Mouse (Mus musculus) intestine, embryonic 16.5 days (tissue): ENCODE results near the gene Per1. TPM values are rescaled to one million over a fixed set of nuclear protein-coding genes. Genes with fewer than 3 reads are reported as not detected.

ENCODE experiments used
- ATAC-seq: fragments of 200-750 bp; cut with Nextera tagmentation; 2 replicates; pipeline ENCODE4 v1.8.0; 2017; ENCODE audit warnings: moderate TSS enrichment, moderate library complexity
- H3K27ac ChIP-seq: fragments of 300-500 bp; sonication (generic); 2 replicates; pipeline ENCODE4 v1.5.1; 2014; ENCODE audit warnings: mild to moderate bottlenecking, low read length
- H3K27me3 ChIP-seq: fragments of 300-500 bp; sonication (generic); replicated peaks from 2 replicates; pipeline ENCODE4 v1.6.1; 2014; ENCODE audit warnings: low read length, control low read depth, mixed read lengths; ENCODE audit not compliant: control insufficient read depth, insufficient read depth
- H3K36me3 ChIP-seq: fragments of 300-500 bp; sonication (generic); 2 replicates; pipeline ENCODE4 v1.6.1; 2014; ENCODE audit warnings: low read length, control low read depth; ENCODE audit not compliant: control insufficient read depth, insufficient read depth
- H3K4me1 ChIP-seq: fragments of 300-500 bp; sonication (generic); 2 replicates; pipeline ENCODE4 v1.6.1; 2014; ENCODE audit warnings: low read length, control low read depth, mixed read lengths; ENCODE audit not compliant: control insufficient read depth, insufficient read depth
- H3K4me2 ChIP-seq: fragments of 300-500 bp; sonication (generic); 2 replicates; pipeline ENCODE4 v1.6.1; 2014; ENCODE audit warnings: low read depth, low read length, control low read depth
- H3K4me3 ChIP-seq: fragments of 300-500 bp; sonication (generic); 2 replicates; pipeline ENCODE4 v1.5.1; 2014; ENCODE audit warnings: mild to moderate bottlenecking, low read length
- H3K9ac ChIP-seq: fragments of 300-500 bp; sonication (generic); 2 replicates; pipeline ENCODE4 v1.6.1; 2014; ENCODE audit warnings: low read depth, low read length
- H3K9me3 ChIP-seq: fragments of 300-500 bp; sonication (generic); 2 replicates; pipeline ENCODE4 v1.6.1; 2016; ENCODE audit warnings: low read length, control low read depth; ENCODE audit not compliant: control insufficient read depth
- WGBS: fragments of 180-500 bp; shearing (Covaris S2); extraction: QIAGEN DNeasy Blood & Tissue Kit; methylation state at CpG from one replicate; pipeline ENCODE4 v1.1.7; 2014; 5-methylcytosine and 5-hydroxymethylcytosine counted together
- polyA plus RNA-seq: library from polyadenylated mRNA; unstranded; fragments of >200 nt; fragmentation: Nextera tagmentation; extraction: Ambion mirVana; gene quantifications from 2 replicates; pipeline ENCODE4 v1.2.1, GENCODE M21; 2015

Gene Per1
- polyA plus RNA-seq, 1 experiment from 2014 or later = 13.6 TPM

DNA sequence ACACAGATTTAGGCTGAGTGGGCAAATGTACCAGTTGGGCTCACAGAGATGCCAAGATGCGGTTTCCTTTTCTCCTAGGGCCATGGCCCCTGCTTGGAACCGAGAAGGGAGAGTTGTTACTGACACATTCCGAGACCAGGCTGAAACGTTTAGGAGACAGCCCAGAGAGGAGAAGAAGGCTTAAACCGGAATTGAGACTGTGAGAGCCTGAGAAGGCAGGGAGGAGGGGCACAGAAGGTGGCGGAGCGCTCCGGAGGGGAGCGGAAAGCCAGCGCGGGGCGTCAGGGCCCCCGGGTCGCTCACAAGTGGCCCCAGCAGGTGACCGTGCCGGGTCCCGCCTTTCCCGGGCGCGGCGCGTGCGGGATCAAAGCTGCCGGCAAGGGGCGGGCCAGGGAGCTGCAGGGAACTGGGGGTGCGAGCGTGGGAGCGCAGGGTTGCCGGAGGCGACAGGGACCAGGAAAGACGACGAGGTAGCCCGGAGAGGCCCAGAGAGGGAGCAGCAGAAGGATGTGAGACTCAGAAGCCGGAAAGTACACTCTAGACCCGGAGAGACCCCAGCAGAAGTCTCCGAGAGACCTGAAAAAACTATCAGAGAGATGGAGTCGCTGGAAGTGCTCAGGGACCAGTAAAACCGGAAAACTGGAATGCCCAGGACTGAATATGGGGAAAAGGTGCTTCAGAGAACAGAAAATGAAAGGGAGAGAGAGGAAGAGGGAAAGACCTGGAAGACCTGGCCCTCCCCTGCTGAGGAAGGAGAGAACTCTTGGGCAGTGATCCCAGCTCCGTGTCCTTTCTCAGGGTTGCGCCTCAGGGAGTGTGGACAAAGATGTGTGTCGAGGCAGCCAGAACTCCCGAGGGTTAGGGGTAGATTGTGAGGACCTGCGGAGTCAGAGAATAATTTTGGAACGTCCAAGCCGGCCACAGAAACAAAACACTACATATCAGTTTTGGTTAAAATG lies 23.0 kb downstream of the Per1 start:
- peak overlapping the region; percentile 89 for H3K27ac ChIP-seq
- H3K4me3 ChIP-seq = peak overlapping the region; percentile 87
- WGBS = under 1% methylated on average over 45 of the region's 45 CpGs
- ATAC-seq = peak; percentile 54
- H3K9ac ChIP-seq = peak overlapping the region; percentile 83
- no peaks in the 10 kb centered on the region for H3K27me3 ChIP-seq
- H3K36me3 ChIP-seq = no peaks in the 10 kb centered on the region
- H3K4me1 ChIP-seq = peaks cover 30% of the 10 kb centered on the region
- peak overlapping the region; percentile 91 for H3K4me2 ChIP-seq
- no peaks in the 10 kb centered on the region for H3K9me3 ChIP-seq

DNA sequence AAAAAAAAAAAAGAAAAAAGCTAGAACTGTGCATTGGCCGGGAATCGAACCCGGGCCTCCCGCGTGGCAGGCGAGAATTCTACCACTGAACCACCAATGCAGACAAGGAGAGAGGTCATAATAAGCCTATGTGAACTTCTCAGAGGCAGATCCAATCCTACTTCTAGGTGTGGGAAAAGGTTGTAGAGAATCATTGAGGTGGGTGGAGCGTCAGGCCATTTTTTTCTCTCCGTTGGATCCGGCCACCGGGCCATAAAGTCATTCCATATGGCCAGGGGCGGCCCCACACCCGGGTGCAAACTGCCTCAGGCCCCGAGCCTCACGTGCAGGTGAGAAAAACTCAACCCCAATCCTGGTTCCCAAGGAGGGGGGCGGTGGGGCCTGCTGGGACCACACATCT lies 23.7 kb downstream of the Per1 start:
- Histone ChIP-seq H3K9me3 (no peaks in the 10 kb centered on the region), H3K27me3 (no peaks in the 10 kb centered on the region), H3K4me3 (peak overlapping the region; percentile 87), H3K4me2 (peak overlapping the region; percentile 91), H3K4me1 (peaks cover 30% of the 10 kb centered on the region), H3K9ac (peak overlapping the region; percentile 83; the same call in 1 of the 2 replicates), H3K36me3 (no peaks in the 10 kb centered on the region), H3K27ac (no peak overlapping the region)
- ATAC-seq = peak; percentile 6; the same call in 1 of the 2 replicates
- WGBS = 1% methylated on average over 15 of the region's 15 CpGs

DNA sequence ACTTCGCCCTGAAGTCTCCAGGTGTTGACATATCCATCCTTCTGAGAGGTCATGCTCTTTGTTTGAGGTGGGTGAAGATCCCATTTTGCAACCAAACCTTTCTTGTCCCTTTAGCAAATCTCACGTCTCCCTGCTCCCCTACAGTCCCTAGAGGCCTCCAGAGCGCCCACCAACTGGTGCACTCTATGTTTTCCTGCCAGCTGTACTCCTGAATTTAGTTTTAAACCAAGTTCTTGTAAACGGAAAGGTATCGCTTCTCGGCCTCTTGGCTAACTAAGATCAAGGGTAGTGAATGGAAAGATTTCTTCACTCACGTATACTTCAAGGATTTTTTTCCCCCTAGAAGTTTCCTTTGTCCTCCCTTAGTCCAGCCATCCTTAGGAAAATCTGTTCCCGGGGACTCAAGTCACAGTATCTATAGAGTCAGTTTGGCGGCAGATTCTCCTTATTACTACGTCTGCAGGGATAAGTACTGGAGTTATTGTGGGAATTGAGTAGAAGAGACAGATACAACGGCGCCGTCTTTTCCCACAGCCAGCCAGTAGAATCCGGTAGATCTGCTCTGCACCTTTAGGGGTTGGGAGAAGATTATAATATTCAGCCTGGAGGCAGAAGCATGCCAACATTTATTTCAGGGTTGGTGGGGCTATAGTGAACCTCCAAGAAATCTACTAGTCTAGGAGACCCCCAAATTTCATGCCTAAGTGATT lies 24.6 kb downstream of the Per1 start:
- Histone ChIP-seq H3K36me3 (no peaks in the 10 kb centered on the region), H3K4me2 (peak overlapping the region; percentile 91), H3K4me3 (peak overlapping the region; percentile 79), H3K27ac (no peak overlapping the region), H3K27me3 (no peaks in the 10 kb centered on the region), H3K9ac (peak overlapping the region; percentile 82), H3K4me1 (peaks cover 30% of the 10 kb centered on the region), H3K9me3 (no peaks in the 10 kb centered on the region)
- ATAC-seq = no peak
- WGBS = 46% methylated on average over 14 of the region's 14 CpGs

DNA sequence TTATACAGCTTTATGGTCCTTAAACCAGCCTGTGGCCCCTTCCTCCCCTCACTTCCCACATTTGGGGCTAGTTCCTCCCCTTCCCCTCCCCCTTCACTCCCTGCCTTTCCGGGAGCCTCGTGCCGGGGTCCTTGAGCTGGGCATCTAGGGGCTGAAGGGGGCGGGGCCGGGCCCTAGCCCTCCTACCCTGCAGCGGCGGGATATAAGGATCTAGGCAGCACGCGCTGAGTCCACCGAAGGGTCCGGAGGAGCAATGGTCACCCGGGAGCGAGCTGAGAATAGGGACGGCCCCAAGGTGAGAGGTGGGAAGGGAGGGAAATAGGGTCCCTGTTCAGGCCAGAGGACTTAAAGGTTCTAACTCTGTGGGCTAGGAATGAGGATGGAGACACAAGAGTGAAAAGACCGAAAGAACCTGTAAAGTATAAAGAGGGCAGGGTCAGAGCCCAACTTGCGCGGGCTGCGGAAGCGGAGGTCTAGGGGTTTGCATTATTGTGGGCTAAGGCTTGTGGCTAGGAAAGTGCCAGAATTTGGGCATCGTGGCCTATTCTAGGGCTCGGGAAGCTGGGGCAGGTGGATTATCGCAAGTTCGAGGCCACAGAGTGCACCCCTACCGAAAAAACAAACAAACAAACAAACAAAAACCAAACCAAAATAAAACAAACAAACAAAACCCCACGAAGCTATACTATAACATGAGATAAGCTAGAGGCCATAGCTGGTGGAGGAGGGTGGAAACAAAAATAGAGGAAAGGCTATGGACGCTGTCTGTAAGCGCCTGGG lies 25.4 kb downstream of the Per1 start, which contains the start of gene Hes7:
TSS of gene Hes7 (plus strand) at position 184 of the 780 bp plus-strand sequence.
- peak within 1 kb of the TSS; percentile 94; the same call in 1 of the 2 replicates for H3K27ac ChIP-seq
- H3K27me3 ChIP-seq = no peaks in the 10 kb centered on the region
- peak within 1 kb of the TSS; percentile 91 for H3K4me2 ChIP-seq
- H3K9ac ChIP-seq = peak within 1 kb of the TSS; percentile 82
- no peak for ATAC-seq
- H3K36me3 ChIP-seq = no peaks in the 10 kb centered on the region
- WGBS = 3% methylated on average over 27 of the region's 27 CpGs
- peak within 1 kb of the TSS; percentile 87 for H3K4me3 ChIP-seq
- peaks cover 30% of the 10 kb centered on the region for H3K4me1 ChIP-seq
- no peaks in the 10 kb centered on the region for H3K9me3 ChIP-seq

DNA sequence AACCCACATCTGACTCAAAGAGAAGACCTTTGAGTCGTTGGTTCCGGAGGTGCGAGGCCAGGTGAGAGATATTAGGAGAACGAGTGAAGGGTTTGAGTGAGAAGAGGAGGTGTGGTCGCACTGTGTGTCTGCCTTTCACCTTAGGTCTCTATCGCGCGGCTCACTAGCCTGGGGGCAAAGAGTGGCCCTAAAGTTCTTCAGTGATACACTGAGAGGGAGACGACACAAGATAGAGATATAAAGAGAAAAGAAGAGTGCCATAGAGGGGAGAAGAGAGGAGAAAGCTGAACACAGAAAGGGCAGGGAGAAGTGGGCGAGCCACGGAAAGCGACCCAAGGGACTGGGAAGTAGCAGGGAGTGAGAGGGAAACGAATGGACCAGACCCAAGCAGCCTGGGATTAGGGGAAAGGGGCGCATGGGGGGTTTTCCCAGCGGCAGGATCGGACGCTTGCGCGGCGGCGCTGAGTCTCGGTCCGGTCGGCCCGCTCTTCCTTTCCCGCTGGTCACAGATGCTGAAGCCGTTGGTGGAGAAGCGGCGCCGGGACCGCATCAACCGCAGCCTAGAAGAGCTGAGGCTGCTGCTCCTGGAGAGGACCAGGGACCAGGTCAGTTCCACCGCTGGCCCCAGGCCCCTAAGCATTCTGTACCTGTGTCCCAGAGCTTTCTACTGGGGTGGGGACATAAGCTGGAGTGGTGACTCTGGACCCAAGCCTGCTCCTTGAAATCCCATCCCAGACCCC lies 26.2 kb downstream of the Per1 start:
- H3K4me2 ChIP-seq = peak overlapping the region; percentile 69
- peak overlapping the region; percentile 79 for H3K4me3 ChIP-seq
- under 1% methylated on average over 33 of the region's 33 CpGs for WGBS
- H3K9me3 ChIP-seq = no peaks in the 10 kb centered on the region
- peak overlapping the region; percentile 82 for H3K9ac ChIP-seq
- no peaks in the 10 kb centered on the region for H3K27me3 ChIP-seq
- no peaks in the 10 kb centered on the region for H3K36me3 ChIP-seq
- peak overlapping the region; percentile 94; the same call in 1 of the 2 replicates for H3K27ac ChIP-seq
- no peak for ATAC-seq
- H3K4me1 ChIP-seq = peaks cover 33% of the 10 kb centered on the region

DNA sequence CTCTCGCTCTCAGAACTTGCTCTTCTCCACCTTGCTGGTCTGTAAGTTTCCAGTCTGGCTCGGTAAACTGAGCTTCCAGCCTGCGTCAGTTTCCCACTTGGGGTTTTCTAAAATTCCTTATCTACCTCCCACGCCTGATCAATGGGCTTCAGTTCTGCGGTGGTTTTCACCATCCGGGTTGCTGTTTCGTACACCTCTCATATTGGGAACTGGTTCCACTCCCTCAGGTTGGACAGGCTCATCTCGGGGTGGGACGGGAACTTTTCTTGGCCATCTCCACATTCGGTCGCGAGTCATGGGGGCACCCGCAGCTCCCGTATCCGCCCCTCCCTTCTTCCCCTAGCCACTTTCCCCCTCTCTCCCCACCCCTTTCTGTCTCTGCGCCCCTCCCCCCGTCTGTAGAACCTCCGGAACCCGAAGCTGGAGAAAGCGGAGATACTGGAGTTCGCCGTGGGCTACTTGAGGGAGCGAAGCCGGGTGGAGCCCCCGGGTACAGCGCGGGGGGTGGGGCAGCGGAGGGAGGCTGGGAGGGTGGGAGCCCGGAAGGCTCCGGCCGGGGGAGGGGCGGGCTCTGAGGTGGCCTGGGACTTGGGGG lies 26.8 kb downstream of the Per1 start:
- peaks cover 36% of the 10 kb centered on the region for H3K4me1 ChIP-seq
- peak overlapping the region; percentile 79 for H3K4me3 ChIP-seq
- peak overlapping the region; percentile 94 for H3K27ac ChIP-seq
- no peaks in the 10 kb centered on the region for H3K36me3 ChIP-seq
- under 1% methylated on average over 32 of the region's 32 CpGs for WGBS
- no peak for ATAC-seq
- H3K4me2 ChIP-seq = peak overlapping the region; percentile 69
- peak overlapping the region; percentile 82 for H3K9ac ChIP-seq
- H3K27me3 ChIP-seq = no peaks in the 10 kb centered on the region
- no peaks in the 10 kb centered on the region for H3K9me3 ChIP-seq

DNA sequence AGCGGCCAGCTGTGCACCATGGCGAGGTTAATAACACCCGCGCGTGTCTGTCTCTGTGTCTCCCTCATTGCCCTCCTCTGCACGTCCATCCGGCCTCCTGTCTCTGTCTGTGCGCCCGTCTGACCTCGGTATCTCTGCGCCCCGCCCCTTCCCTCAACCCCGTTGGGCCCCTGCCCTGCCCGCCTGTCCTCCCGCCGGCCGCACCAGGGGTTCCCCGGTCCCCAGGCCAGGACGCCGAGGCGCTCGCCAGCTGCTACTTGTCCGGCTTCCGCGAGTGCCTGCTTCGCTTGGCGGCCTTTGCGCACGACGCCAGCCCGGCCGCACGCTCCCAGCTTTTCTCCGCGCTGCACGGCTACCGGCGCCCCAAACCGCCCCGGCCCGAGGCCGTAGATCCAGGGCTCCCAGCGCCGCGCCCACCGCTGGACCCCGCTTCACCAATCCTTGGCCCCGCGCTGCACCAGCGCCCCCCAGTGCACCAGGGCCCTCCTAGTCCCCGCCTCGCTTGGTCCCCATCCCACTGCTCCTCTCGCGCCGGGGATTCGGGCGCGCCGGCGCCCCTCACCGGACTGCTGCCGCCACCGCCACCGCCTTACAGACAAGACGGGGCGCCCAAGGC lies 27.4 kb downstream of the Per1 start, which contains the start of gene 9130213A22Rik:
TSS of gene 9130213A22Rik (minus strand) at position 254 of the 616 bp plus-strand sequence.
- peak; percentile 51 for ATAC-seq
- Histone ChIP-seq H3K4me1 (peaks cover 31% of the 10 kb centered on the region), H3K9me3 (no peaks in the 10 kb centered on the region), H3K4me3 (peak within 1 kb of the TSS; percentile 79), H3K4me2 (peak within 1 kb of the TSS; percentile 69), H3K27ac (peak within 1 kb of the TSS; percentile 94), H3K27me3 (no peaks in the 10 kb centered on the region), H3K36me3 (no peaks in the 10 kb centered on the region), H3K9ac (peak within 1 kb of the TSS; percentile 82)
- WGBS = under 1% methylated on average over 62 of the region's 66 CpGs
